Mouse (Mus musculus): ENCODE data around the gene Fam219a. TPM values are rescaled to one million over a fixed set of nuclear protein-coding genes. Genes with fewer than 3 reads are reported as not detected.

Fam219a gene
- polyA plus RNA-seq (2017; shearing (Covaris generic)): 6.4 TPM

DNA sequence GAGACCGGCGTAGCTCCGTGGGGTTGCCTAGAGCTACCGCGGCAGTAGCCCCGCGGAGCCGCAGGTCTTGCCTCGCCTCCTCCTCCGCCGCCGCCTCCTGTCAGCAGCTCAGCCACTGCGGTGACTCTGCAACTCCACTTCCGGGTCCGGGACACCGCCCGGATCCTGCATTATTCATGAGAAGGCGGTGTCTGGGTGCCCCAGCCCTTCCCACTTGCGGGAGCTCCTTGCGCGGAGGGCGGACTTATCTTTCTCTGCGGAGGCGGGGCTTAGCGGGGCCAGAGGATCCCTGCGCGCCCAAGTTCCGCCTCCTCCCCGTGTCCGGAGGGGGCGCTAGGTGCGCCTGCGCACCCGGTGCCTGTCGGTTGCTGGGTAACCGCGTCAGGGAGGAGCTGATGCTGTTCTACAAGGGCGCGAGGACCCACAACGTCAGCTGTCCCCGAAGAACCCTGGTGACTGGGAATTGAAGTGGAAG, at the start of gene Fam219a, which contains the start of gene Dnaic1:
Fam219a (minus strand) TSS at position 128 of the 475 bp plus-strand sequence.
Dnaic1 (plus strand) TSS at position 365 of the 475 bp plus-strand sequence.

GRCm38 (mm10) chr4:41517233-41517632, 52.1 kb downstream of the Fam219a start, which contains the start of gene 1110017D15Rik:
Gene 1110017D15Rik (minus strand): TSS chr4:41517333.

DNA sequence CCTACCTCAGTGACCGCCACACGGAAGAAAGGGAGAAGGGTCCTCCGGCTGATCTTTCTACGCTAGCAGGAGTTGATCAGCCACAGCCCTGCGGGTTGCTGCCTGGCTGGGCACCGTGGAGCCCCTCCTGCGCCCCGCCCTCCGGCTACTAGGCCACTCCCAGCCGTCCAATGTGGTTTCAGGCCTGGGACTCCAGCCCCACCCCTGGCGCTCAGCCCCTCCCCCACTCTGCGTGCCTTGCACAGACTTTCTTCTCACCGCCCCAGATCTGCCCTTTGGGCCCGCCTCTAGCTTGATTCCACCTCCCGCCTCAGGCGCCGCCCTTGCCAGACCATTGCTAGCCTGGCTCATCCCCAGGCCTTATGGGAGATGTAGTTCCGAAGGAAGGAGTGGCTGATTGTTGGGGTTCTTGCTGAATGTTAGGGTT, 66.3 kb downstream of the Fam219a start, which contains the start of gene AI464131:
AI464131 (minus strand) TSS at position 91 of the 427 bp plus-strand sequence.

Other genes with a start within 250 kb of the Fam219a start
- gene Ubap1, start 220.5 kb downstream of the Fam219a start, polyA plus RNA-seq (2017; shearing (Covaris generic)): 98.3 TPM
- 0.87 TPM for gene Kif24, start 104.7 kb downstream of the Fam219a start, polyA plus RNA-seq (2017; shearing (Covaris generic))
- 10.3 TPM for gene Nudt2, start 104.4 kb downstream of the Fam219a start, polyA plus RNA-seq (2017; shearing (Covaris generic))
- not detected for gene AI464131, start 66.5 kb downstream of the Fam219a start, polyA plus RNA-seq (2017; shearing (Covaris generic))
- gene 1110017D15Rik, start 52.2 kb downstream of the Fam219a start, polyA plus RNA-seq (2017; shearing (Covaris generic)): not detected
- not detected for gene Dnaic1, start 237 bp upstream of the Fam219a start, polyA plus RNA-seq (2017; shearing (Covaris generic))
- gene Enho, start 70.8 kb upstream of the Fam219a start, polyA plus RNA-seq (2017; shearing (Covaris generic)): not detected
- gene Cntfr, start 127.6 kb upstream of the Fam219a start, polyA plus RNA-seq (2017; shearing (Covaris generic)): not detected
- gene Il11ra1, start 130.5 kb upstream of the Fam219a start, polyA plus RNA-seq (2017; shearing (Covaris generic)): 6.8 TPM
- 22.5 TPM for gene Rpp25l, start 144.0 kb upstream of the Fam219a start, polyA plus RNA-seq (2017; shearing (Covaris generic))
- 100 TPM for gene Dctn3, start 153.6 kb upstream of the Fam219a start, polyA plus RNA-seq (2017; shearing (Covaris generic))
- gene Arid3c, start 161.6 kb upstream of the Fam219a start, polyA plus RNA-seq (2017; shearing (Covaris generic)): not detected
- 58.6 TPM for gene Galt, start 185.7 kb upstream of the Fam219a start, polyA plus RNA-seq (2017; shearing (Covaris generic))
- 25.2 TPM for gene Sigmar1, start 186.6 kb upstream of the Fam219a start, polyA plus RNA-seq (2017; shearing (Covaris generic))
- 8.3 TPM for gene Ccl27a, start 204.7 kb upstream of the Fam219a start, polyA plus RNA-seq (2017; shearing (Covaris generic))

Data from effector memory CD4-positive, alpha-beta T cell, adult 5 months (primary cell).